Mouse (Mus musculus) intestine, embryonic 15.5 days (tissue): ENCODE results near the gene Gm21366. TPM values are rescaled to one million over a fixed set of nuclear protein-coding genes. Genes with fewer than 3 reads are reported as not detected.
"Not testable (repeated sequence)": the region's sequence is repeated elsewhere in the genome, so short reads cannot be mapped to it uniquely, and the experiment has no call there.

Experiments used
- ATAC-seq: fragments of 200-750 bp; cut with Nextera tagmentation; 2 replicates; pipeline ENCODE4 v1.8.0; 2017; ENCODE audit warnings: moderate TSS enrichment, moderate library complexity
- H3K27ac ChIP-seq: fragments of 300-500 bp; sonication (generic); 2 replicates; pipeline ENCODE4 v1.5.1; 2015; ENCODE audit warnings: mild to moderate bottlenecking, inconsistent platforms
- H3K27me3 ChIP-seq: fragments of 300-500 bp; sonication (generic); replicated peaks from 2 replicates; pipeline ENCODE4 v1.6.1; 2015; ENCODE audit warnings: inconsistent platforms
- H3K36me3 ChIP-seq: fragments of 300-500 bp; sonication (generic); 2 replicates; pipeline ENCODE4 v1.6.1; 2015; ENCODE audit warnings: inconsistent platforms
- H3K4me1 ChIP-seq: fragments of 300-500 bp; sonication (generic); replicated peaks from 2 replicates; pipeline ENCODE4 v1.6.1; 2015; ENCODE audit warnings: inconsistent platforms
- H3K4me2 ChIP-seq: fragments of 300-500 bp; sonication (generic); replicated peaks from 2 replicates; pipeline ENCODE4 v1.6.1; 2015; ENCODE audit warnings: mild to moderate bottlenecking, inconsistent platforms
- H3K4me3 ChIP-seq: fragments of 300-500 bp; sonication (generic); replicated peaks from 2 replicates; pipeline ENCODE4 v1.5.1; 2015; ENCODE audit warnings: inconsistent platforms
- H3K9ac ChIP-seq: fragments of 300-500 bp; sonication (generic); 2 replicates; pipeline ENCODE4 v1.6.1; 2015; ENCODE audit warnings: inconsistent platforms
- H3K9me3 ChIP-seq: fragments of 300-500 bp; sonication (generic); 2 replicates; pipeline ENCODE4 v1.6.1; 2016; ENCODE audit warnings: inconsistent platforms
- WGBS: fragments of 180-500 bp; shearing (Covaris S2); methylation state at CpG from one replicate; pipeline ENCODE4 v1.1.7; 2015; 5-methylcytosine and 5-hydroxymethylcytosine counted together
- polyA plus RNA-seq: library from polyadenylated mRNA; unstranded; fragments of >200 nt; fragmentation: Nextera tagmentation; extraction: Ambion mirVana; gene quantifications from 2 replicates; pipeline ENCODE4 v1.2.1, GENCODE M21; 2015

The Gm21366 gene
- polyA plus RNA-seq = not detected in 2 replicates

DNA sequence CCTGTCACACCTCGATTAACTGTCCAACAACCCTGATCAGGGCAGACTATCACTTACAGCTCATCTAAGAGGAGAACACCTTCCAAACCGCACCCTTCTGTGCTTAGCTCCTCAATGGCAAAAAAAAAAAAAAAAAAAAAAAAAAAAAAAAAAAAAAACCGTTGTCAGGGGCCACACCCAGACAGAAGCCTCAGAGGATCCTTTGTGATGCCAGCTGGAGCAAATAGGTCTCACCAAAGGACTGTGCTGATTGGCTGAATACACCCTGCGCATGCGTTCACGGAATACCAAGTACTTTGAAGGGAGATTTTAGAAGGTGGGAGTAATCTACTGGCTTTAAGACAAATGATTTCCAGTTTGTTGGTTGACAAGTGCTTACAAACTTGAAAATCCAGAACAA lies at the start of gene Gm21366:
TSS of gene Gm21366 (minus strand) at position 101 of the 400 bp plus-strand sequence.
- not testable (repeated sequence) for H3K27ac ChIP-seq, ATAC-seq, H3K4me3 ChIP-seq, H3K4me1 ChIP-seq, H3K9me3 ChIP-seq, H3K27me3 ChIP-seq, H3K36me3 ChIP-seq, H3K9ac ChIP-seq, H3K4me2 ChIP-seq
- WGBS = no CpG with 5 or more reads among the region's 6 CpGs
